Mouse (Mus musculus) cerebellum, adult 18-20 months (tissue): ENCODE results near the gene St7.

Source experiments
- DNase-seq, 2 experiments: peaks; one replicate each; pipeline ENCODE4 v3.0.0; 2021

Gene St7

DNA sequence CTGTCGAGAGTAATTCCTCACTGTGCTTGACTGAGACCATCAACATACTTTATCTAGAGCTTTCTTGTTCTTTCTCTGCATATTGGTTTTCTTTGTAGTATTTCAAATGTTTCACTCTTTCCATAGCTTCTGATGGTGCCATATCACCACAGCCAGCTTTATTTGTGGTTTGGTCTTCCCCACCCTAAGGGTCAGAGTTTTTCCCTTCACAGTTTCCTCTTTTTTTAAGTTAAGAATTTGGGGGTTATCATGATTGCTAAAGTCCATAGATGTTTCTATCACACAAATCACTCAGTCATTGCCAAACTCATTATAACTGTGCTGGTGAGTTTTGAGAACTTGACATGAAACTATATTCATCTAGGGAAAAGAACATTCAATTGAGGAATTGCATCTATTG, 277.1 kb downstream of the St7 start:
- no peak for DNase-seq

DNA sequence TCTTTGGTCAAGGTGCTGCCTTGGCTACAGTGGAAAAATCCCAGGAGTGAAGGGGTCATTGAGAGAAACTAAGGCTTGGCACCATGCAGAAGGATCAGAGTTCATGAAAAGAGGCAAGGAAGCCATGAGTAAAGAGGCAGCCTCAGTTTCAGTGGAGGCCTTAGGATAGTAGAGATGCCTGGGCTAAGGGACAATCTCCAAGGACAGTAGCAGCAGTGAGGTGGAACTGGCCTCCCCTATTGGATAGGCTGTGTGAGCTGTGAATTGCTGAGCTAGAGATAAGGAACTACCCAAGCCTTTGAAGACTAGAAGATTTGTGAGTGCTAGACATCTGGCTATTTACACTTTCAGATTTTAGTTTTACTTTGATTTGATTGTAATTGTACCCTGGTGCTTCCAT, 278.7 kb downstream of the St7 start:
- no peak for DNase-seq

DNA sequence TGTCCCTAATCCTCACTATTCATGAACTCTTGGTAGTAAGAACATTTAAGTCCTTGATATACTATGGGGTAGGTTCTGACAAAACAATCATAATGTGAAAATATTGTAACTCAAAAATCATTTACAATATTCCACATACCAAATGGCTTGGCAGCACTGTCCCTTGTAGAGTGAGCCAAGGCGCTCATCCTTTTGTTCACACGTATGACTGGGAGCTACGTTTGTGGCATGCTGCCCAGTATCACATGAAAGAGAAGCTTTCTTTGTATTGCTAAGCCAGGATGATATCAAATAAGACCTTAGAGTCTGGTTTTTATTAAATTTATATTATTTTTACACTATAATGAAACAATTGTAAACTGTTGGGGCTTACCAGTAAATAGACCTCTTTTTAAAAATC, 281.7 kb downstream of the St7 start:
- DNase-seq = no peak

DNA sequence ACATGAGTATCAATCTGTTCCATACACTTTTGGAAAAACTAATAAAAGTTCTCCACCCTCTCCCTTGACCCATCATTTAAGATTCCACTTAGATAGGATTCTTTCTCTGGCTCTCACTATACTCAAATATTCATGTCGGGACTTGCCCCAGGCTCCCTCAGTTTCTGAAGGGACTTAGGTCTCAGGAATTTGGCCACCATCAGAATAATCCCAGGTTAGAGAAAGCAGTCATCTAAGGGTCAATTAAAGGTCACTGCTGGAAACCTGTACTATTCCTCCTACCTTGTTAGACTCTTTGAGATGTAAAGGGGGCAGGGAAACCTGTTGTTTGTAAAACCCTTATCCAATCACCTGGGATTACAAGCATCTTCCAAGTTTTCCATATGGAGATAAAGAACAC, 284.4 kb downstream of the St7 start:
- no peak for DNase-seq

DNA sequence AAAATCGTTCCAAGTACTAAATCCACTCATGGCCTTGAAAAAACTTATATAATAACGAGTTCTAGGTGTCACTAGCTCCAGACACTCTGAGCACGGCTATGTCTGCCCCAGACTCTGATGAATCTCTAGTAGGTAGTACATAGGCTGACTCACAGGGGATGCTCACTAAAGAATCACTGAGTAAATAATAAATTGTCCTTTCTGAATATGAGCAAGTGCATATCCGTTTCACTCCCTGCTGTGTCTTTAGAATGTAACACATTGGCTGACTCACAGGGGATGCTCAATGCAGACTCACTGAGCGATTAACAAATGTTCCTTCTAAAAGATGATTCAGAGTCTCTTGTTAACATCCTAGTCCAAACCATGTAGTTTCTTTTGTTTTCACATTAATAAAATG, 285.6 kb downstream of the St7 start:
- DNase-seq = no peak

DNA sequence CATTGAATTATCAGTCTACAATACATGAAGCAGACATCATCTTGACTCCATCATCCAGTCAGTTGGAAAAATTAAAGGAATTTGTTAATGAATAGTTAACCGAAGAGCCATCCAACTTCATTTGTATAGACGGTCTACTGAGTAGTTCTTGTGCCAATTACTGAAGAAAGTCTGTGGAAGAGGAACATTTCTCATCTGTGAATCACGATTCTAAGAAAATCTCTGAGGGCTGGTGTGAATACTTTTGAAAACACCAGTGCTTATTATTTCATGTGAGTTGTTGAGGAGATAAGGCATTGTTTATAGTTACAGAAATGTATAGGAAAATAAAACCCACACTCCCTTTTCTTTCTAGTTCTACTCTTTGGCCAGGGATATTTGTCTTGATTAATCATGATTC, 286.1 kb downstream of the St7 start:
- no peak for DNase-seq

DNA sequence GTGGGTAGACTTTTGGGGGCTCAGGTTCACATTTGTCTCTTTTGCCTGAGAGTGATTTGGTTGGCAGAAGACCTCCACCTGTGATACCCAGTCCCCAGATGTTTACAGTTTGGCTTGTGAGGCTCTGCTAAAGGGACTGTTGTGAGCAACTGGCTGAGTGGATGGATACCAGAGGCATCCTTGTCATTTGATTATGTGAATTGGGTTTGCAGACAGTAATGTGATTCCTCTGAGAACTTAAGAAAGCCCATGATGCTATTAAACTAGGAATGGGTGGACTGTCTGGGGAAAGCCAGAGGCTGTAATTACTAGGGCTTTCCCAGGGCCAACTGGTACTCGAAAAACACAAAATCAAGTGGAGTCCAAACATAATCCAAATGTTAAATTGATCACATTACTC, 286.6 kb downstream of the St7 start:
- DNase-seq = no peak

DNA sequence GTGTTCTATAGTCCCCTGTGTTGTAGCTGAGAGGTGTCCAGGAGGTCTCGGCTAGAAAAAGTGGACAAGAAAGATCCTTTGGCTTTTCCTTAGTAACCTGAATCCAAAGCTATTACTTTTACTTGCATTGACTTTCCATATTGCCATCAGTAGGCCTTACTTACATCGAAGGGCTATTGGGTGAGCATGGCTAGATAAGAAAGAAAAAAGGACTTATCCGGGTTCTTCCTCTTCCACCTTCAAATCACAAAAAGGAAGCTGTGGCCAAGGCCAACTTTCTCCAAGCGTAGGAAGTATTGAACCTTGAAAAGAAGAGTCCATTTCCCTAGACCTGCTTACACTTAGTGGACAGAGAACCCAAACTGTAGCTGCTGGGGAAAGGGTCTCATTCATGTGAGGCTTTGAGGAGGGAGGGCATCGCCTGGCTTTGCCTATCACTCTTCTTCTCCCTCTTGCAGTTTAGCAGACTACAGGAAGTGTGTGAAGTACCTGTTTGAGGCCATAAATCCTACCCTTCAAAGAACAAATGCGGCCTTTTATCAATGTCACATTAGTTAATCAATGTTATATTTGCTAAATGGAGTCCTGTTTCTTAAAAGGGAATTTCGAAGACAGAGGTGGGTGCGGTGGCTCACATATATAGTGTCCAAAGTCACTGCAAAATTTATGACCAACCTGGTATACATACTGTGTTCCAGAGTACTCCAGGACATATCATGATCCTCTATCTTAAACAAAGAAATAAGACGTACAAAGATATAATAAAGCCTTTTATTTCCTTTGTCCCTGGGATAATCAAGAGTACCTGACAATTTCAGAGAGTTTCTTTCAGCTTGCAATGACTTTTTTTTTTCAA, 297.7 kb downstream of the St7 start:
- no peak for DNase-seq

DNA sequence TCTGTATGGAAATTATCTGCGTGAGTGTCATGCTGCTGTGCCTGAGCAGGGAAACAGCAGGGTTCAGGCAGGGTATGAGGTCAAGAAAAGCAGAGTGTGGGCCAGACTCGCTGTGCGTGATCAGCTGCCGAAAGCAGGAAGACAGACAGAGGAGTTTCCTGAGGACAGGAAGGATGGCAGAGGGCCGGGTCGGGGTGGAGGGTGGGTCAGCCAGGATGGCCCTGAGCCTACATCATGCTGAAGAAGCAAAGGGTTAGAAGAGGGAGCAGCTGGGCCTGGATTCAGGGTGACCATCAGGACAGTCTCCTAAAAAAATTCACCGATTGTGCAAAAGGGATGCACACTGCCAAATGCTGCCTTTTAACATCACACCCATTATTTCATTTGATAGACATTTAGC, 298.9 kb downstream of the St7 start:
- no peak for DNase-seq
